Mouse (Mus musculus) adrenal gland, postnatal 36 days (tissue): Measurements from ENCODE around the gene Wdsub1. TPM values are rescaled to one million over a fixed set of nuclear protein-coding genes. Genes with fewer than 3 reads are reported as not detected.
A peak's percentile ranks its signal among the peaks of the same experiment; 100 is the strongest.

Experiments used
- DNase-seq, 2 experiments: peaks; one replicate each; pipeline ENCODE4 v3.0.0; 2021; ENCODE audit warnings: mixed read lengths in 1 of 2
- total RNA-seq, 2 experiments: library from RNA; stranded (reverse); gene quantifications; 2 replicates each; pipeline ENCODE4 v1.2.3; 2021

Wdsub1 gene
- total RNA-seq, 2 experiments from 2014 or later = 13.9 to 16.1 TPM

- no peak for DNase-seq
Measured at GRCm38 (mm10) chr2:59805595-59805994, 76.8 kb downstream of the Wdsub1 start.

GRCm38 (mm10) chr2:59802722-59803387 is 79.5 kb downstream of the Wdsub1 start:
- peak; percentile 35 to 45 for DNase-seq
